Mouse (Mus musculus): ENCODE data around the gene Bmpr1b. TPM values are rescaled to one million over a fixed set of nuclear protein-coding genes. Genes with fewer than 3 reads are reported as not detected.
A peak's percentile ranks its signal among the peaks of the same experiment; 100 is the strongest.

Bmpr1b gene
- polyA plus RNA-seq, 2 experiments, result 8.8 to 11.7 TPM

DNA sequence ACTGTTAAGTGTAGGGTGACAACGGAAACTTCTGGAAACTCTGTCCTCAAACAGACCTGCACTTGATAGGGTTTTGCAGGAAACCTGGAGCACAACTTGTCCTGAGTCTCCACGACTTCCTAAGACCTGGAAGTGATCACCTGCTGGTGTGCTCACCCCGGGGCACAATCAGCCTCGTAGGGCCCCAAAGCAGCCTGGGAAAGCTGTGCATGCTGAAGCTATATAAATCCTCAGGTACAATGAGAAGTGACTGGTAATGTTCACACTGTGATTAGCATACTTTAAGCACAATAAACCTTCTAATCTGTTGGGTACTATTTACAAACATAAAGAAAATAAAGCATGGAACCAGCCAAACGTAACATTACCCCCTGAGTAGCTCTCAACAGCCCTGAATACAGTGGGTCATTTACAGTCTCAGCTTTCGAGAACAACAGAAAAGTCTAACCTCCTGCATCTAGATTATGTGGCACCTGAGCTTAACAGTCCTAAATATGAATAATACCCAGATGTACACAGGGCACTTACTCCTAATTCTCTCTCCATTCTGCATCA is 54.4 kb downstream of the Bmpr1b start:
- H3K4me1 ChIP-seq (ENCODE audit: control insufficient read depth, insufficient read depth, low read length), result peaks cover 21% of the 10 kb centered on the region
- H3K9ac ChIP-seq (ENCODE audit: low read depth, low read length, severe bottlenecking), result no peak overlapping the region
- no peak for TF ChIP-seq POLR2A (IDR thresholded peaks at IDR 0.05; ENCODE audit: borderline replicate concordance, extremely low read depth, insufficient read depth, insufficient read length)
- H3K4me2 ChIP-seq (replicated peaks; ENCODE audit: low read depth, low read length, severe bottlenecking), result no peak overlapping the region
- H3K27me3 ChIP-seq (ENCODE audit: control insufficient read depth, insufficient read depth, low read length), result no peaks in the 10 kb centered on the region
- DNase-seq (ENCODE audit: low spot score) (no peak), ATAC-seq (ENCODE audit: low FRiP score, low read depth) (no peak)
- 36% methylated on average over 6 of the region's 6 CpGs for WGBS
- no peaks in the 10 kb centered on the region for H3K36me3 ChIP-seq (ENCODE audit: control insufficient read depth, insufficient read depth, low read length)
- H3K9me3 ChIP-seq (ENCODE audit: control insufficient read depth, low read length), result no peaks in the 10 kb centered on the region
- H3K4me3 ChIP-seq (replicated peaks; ENCODE audit: low read length), result no peak overlapping the region
- no peak overlapping the region for H3K27ac ChIP-seq (replicated peaks; ENCODE audit: low read depth, low read length)

DNA sequence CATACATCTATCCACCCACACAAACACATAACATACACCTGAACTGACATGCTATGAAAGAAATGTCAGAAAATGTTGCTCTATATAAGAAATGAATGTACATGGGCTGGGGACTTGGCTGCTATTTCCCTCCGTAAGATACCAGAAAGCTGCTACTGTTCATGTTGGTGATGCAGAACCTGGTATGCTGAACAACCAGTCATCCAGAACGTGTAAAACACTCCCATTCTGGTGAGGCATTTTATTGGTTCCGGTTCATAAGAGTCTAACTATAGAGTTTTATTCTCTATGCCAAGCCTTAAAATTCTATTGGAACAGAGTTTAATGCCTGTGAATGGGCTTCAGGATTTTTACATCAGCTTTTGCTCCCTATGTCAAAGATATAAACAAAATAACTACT is 55.0 kb downstream of the Bmpr1b start:
- Histone ChIP-seq H3K36me3 (ENCODE audit: control insufficient read depth, insufficient read depth, low read length) (no peaks in the 10 kb centered on the region), H3K9me3 (ENCODE audit: control insufficient read depth, low read length) (no peaks in the 10 kb centered on the region), H3K4me1 (ENCODE audit: control insufficient read depth, insufficient read depth, low read length) (peaks cover 21% of the 10 kb centered on the region), H3K4me3 (replicated peaks; ENCODE audit: low read length) (no peak overlapping the region), H3K27ac (replicated peaks; ENCODE audit: low read depth, low read length) (no peak overlapping the region), H3K4me2 (replicated peaks; ENCODE audit: low read depth, low read length, severe bottlenecking) (no peak overlapping the region), H3K9ac (ENCODE audit: low read depth, low read length, severe bottlenecking) (no peak overlapping the region), H3K27me3 (ENCODE audit: control insufficient read depth, insufficient read depth, low read length) (no peaks in the 10 kb centered on the region)
- ATAC-seq (ENCODE audit: low FRiP score, low read depth), result no peak
- peak; percentile 20 for DNase-seq (ENCODE audit: low spot score)
- no peak for TF ChIP-seq POLR2A (IDR thresholded peaks at IDR 0.05; ENCODE audit: borderline replicate concordance, extremely low read depth, insufficient read depth, insufficient read length)
- WGBS, result 38% methylated on average over 3 of the region's 3 CpGs

DNA sequence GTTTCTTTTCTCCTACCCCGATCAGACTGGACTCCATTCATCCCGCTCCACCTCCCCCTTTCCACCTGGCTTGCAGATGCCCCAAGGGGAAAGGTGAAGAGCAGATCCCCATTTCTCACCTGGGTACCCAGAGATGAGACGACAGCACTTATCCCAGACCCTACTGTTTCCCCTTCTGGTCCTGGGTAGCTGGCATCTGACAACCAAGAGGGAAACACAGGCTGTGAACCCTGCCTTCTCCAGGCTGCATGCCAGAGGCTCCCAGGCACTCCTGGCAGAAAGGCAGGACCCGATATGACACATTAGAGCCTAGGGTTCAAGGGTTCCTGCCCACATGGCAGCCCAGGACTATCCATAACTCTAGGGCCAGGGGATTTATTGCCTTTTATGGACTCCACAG is 56.0 kb downstream of the Bmpr1b start:
- Histone ChIP-seq H3K4me1 (ENCODE audit: control insufficient read depth, insufficient read depth, low read length) (peaks cover 21% of the 10 kb centered on the region), H3K27ac (replicated peaks; ENCODE audit: low read depth, low read length) (no peak overlapping the region), H3K4me3 (replicated peaks; ENCODE audit: low read length) (no peak overlapping the region), H3K36me3 (ENCODE audit: control insufficient read depth, insufficient read depth, low read length) (no peaks in the 10 kb centered on the region), H3K27me3 (ENCODE audit: control insufficient read depth, insufficient read depth, low read length) (no peaks in the 10 kb centered on the region), H3K9ac (ENCODE audit: low read depth, low read length, severe bottlenecking) (no peak overlapping the region), H3K9me3 (ENCODE audit: control insufficient read depth, low read length) (no peaks in the 10 kb centered on the region), H3K4me2 (replicated peaks; ENCODE audit: low read depth, low read length, severe bottlenecking) (no peak overlapping the region)
- DNase-seq (ENCODE audit: low spot score) (no peak), ATAC-seq (ENCODE audit: low FRiP score, low read depth) (no peak)
- no peak for TF ChIP-seq POLR2A (IDR thresholded peaks at IDR 0.05; ENCODE audit: borderline replicate concordance, extremely low read depth, insufficient read depth, insufficient read length)
- WGBS, result 75% methylated on average over 4 of the region's 4 CpGs

DNA sequence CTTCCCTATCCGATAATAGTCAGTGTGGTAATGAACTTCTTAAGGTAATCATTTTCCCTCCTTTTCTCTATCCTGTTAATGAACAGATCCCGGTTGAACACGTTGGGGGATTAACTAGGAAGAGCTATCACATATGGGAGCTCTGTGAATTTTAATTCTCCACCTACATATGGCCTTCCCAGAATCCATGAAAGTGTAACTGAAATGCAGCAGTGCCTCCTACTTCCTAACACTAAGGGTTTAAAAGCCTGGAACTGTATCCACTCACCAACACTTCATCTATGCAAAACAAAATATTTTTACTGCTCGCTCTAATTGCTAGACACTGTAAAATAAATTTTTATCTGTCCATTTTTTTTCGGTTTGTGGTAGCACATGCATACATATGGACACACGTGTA is 63.0 kb downstream of the Bmpr1b start:
- Histone ChIP-seq H3K36me3 (ENCODE audit: control insufficient read depth, insufficient read depth, low read length) (no peaks in the 10 kb centered on the region), H3K9ac (ENCODE audit: low read depth, low read length, severe bottlenecking) (no peak overlapping the region), H3K27ac (replicated peaks; ENCODE audit: low read depth, low read length) (no peak overlapping the region), H3K9me3 (ENCODE audit: control insufficient read depth, low read length) (no peaks in the 10 kb centered on the region), H3K27me3 (ENCODE audit: control insufficient read depth, insufficient read depth, low read length) (no peaks in the 10 kb centered on the region), H3K4me1 (ENCODE audit: control insufficient read depth, insufficient read depth, low read length) (0 out of 2 replicates have a peak, but pooled peaks cover 1% of the 10 kb centered on the region), H3K4me3 (replicated peaks; ENCODE audit: low read length) (no peak overlapping the region), H3K4me2 (replicated peaks; ENCODE audit: low read depth, low read length, severe bottlenecking) (no peak overlapping the region)
- 70% methylated on average over 6 of the region's 6 CpGs for WGBS
- DNase-seq (ENCODE audit: low spot score), result no peak
- no peak for TF ChIP-seq POLR2A (IDR thresholded peaks at IDR 0.05; ENCODE audit: borderline replicate concordance, extremely low read depth, insufficient read depth, insufficient read length)
- ATAC-seq (ENCODE audit: low FRiP score, low read depth), result no peak

DNA sequence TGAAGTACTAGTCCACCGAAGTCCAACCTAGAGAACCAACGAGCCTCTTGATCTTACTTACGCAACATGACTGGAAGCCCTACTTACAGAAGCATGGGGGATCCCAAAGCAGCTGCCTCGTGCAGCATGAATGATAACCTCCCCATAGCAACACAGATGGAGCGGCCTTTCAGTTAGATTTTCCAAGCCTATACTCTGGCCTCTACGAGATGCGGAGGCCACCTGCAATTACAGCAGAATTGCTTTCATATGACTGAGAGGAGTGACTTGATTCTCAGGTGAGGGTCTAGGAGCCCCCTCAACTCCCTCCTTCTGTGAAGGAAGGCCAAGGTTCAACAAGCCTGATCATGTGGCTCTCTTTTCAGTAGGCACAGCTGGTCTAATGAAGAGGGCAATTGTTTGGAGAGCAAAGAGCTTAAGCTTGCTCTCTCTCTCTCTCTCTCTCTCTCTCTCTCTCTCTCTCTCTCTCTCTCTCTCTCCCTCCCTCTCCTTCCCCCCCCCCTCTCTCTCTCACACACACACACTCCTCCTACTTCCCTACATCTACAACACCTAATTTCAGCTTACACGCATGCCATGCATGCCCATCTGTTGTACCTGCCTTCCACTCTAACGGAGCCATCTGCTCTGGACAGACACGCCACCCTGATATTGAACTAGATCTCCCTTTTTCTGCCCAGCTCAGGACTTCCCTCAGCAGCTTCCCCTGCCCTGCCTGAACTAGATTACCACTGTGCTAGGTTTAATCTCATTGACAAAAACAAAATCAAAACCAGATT is 65.0 kb downstream of the Bmpr1b start:
- H3K27ac ChIP-seq (replicated peaks; ENCODE audit: low read depth, low read length), result no peak overlapping the region
- 83% methylated on average over 10 of the region's 10 CpGs for WGBS
- ATAC-seq (ENCODE audit: low FRiP score, low read depth), result no peak
- H3K4me3 ChIP-seq (replicated peaks; ENCODE audit: low read length), result no peak overlapping the region
- H3K36me3 ChIP-seq (ENCODE audit: control insufficient read depth, insufficient read depth, low read length), result no peaks in the 10 kb centered on the region
- peaks cover 4% of the 10 kb centered on the region; the same call in 1 of the 2 replicates for H3K4me1 ChIP-seq (ENCODE audit: control insufficient read depth, insufficient read depth, low read length)
- DNase-seq (ENCODE audit: low spot score), result no peak
- H3K27me3 ChIP-seq (ENCODE audit: control insufficient read depth, insufficient read depth, low read length), result no peaks in the 10 kb centered on the region
- no peaks in the 10 kb centered on the region for H3K9me3 ChIP-seq (ENCODE audit: control insufficient read depth, low read length)
- H3K4me2 ChIP-seq (replicated peaks; ENCODE audit: low read depth, low read length, severe bottlenecking), result no peak overlapping the region
- TF ChIP-seq POLR2A (IDR thresholded peaks at IDR 0.05; ENCODE audit: borderline replicate concordance, extremely low read depth, insufficient read depth, insufficient read length), result no peak
- no peak overlapping the region for H3K9ac ChIP-seq (ENCODE audit: low read depth, low read length, severe bottlenecking)

Measured in limb, embryonic 14.5 days (tissue).